Mouse (Mus musculus): ENCODE results near the gene Rad51c. TPM values are rescaled to one million over a fixed set of nuclear protein-coding genes. Genes with fewer than 3 reads are reported as not detected.
"Not testable (repeated sequence)": the region's sequence is repeated elsewhere in the genome, so short reads cannot be mapped to it uniquely, and the experiment has no call there.

The Rad51c gene
- 8.6 and 10.1 TPM in 2 replicates for polyA plus RNA-seq (2016; fragmentation: Nextera tagmentation; extraction: Ambion mirVana)

GRCm38 (mm10) chr11:87404876-87405275 is at the start of gene Rad51c, which contains the start of gene Tex14:
Gene Rad51c (minus strand): TSS chr11:87404954.
Gene Tex14 (plus strand): TSS chr11:87405065.
- peak within 1 kb of the TSS; percentile 71 for H3K9ac ChIP-seq
- peak; percentile 59 for ATAC-seq (ENCODE audit: low FRiP score)

GRCm38 (mm10) chr11:87454035-87454690 is 49.4 kb upstream of the Rad51c start:
- no peaks in the 10 kb centered on the region for H3K27me3 ChIP-seq
- no peak overlapping the region for H3K27ac ChIP-seq
- 92% methylated on average over 2 of the region's 2 CpGs for WGBS
- ATAC-seq (ENCODE audit: low FRiP score), result no peak
- no peak overlapping the region for H3K9ac ChIP-seq
- H3K4me3 ChIP-seq, result no peak overlapping the region
- H3K9me3 ChIP-seq (replicated peaks), result no peaks in the 10 kb centered on the region
- no peaks in the 10 kb centered on the region for H3K4me1 ChIP-seq
- no peaks in the 10 kb centered on the region for H3K36me3 ChIP-seq
- no peak overlapping the region for H3K4me2 ChIP-seq (replicated peaks)

More at GRCm38 (mm10) chr11:87404876-87405275, at the start of gene Rad51c, which contains the start of gene Tex14:
- 81% methylated on average over 27 of the region's 27 CpGs for WGBS
- H3K27me3 ChIP-seq, result no peaks in the 10 kb centered on the region
- H3K36me3 ChIP-seq, result 0 out of 2 replicates have a peak, but pooled peaks cover 5% of the 10 kb centered on the region
- H3K4me1 ChIP-seq, result peaks cover 5% of the 10 kb centered on the region
- no peaks in the 10 kb centered on the region for H3K9me3 ChIP-seq (replicated peaks)
- H3K4me3 ChIP-seq, result peak within 1 kb of the TSS; percentile 65
- peak within 1 kb of the TSS; percentile 94 for H3K27ac ChIP-seq
- peak within 1 kb of the TSS; percentile 58 for H3K4me2 ChIP-seq (replicated peaks)

- Histone ChIP-seq H3K36me3 (no peaks in the 10 kb centered on the region), H3K4me1 (no peaks in the 10 kb centered on the region), H3K9me3 (replicated peaks) (no peaks in the 10 kb centered on the region), H3K4me2 (replicated peaks) (no peak overlapping the region), H3K27ac (no peak overlapping the region), H3K4me3 (no peak overlapping the region), H3K27me3 (no peaks in the 10 kb centered on the region), H3K9ac (0 out of 2 replicates have a peak overlapping the region, but pooled peaks have one; percentile 1)
- WGBS, result 30% methylated on average over 13 of the region's 13 CpGs
- ATAC-seq (ENCODE audit: low FRiP score), result no peak
Observed at GRCm38 (mm10) chr11:87453216-87454034, 48.7 kb upstream of the Rad51c start.

GRCm38 (mm10) chr11:87452779-87453178 is 48.0 kb upstream of the Rad51c start:
- not testable (repeated sequence) for H3K9me3 ChIP-seq (replicated peaks); H3K36me3 ChIP-seq; H3K4me1 ChIP-seq; H3K4me3 ChIP-seq; H3K27ac ChIP-seq; H3K4me2 ChIP-seq (replicated peaks); H3K27me3 ChIP-seq; ATAC-seq (ENCODE audit: low FRiP score)
- WGBS, result 75% methylated on average over 8 of the region's 8 CpGs
- H3K9ac ChIP-seq, result 0 out of 2 replicates have a peak overlapping the region, but pooled peaks have one; percentile 1

GRCm38 (mm10) chr11:87449847-87450246 is 45.1 kb upstream of the Rad51c start:
- not testable (repeated sequence) for H3K9ac ChIP-seq; H3K27me3 ChIP-seq; H3K9me3 ChIP-seq (replicated peaks); H3K4me3 ChIP-seq; H3K4me2 ChIP-seq (replicated peaks); H3K36me3 ChIP-seq; H3K27ac ChIP-seq; H3K4me1 ChIP-seq; ATAC-seq (ENCODE audit: low FRiP score)
- WGBS, result 62% methylated on average over 5 of the region's 5 CpGs

GRCm38 (mm10) chr11:87449200-87449547 is 44.4 kb upstream of the Rad51c start:
- ATAC-seq (ENCODE audit: low FRiP score), result no peak
- peak overlapping the region; percentile 70; the same call in 1 of the 2 replicates for H3K27ac ChIP-seq

GRCm38 (mm10) chr11:87448476-87449199 is 43.9 kb upstream of the Rad51c start:
- ATAC-seq (ENCODE audit: low FRiP score), result peak; percentile 97
- H3K4me3 ChIP-seq; H3K4me2 ChIP-seq (replicated peaks); H3K36me3 ChIP-seq; H3K27me3 ChIP-seq; H3K9me3 ChIP-seq (replicated peaks); H3K4me1 ChIP-seq; H3K9ac ChIP-seq: not testable (repeated sequence)
- peak overlapping the region; percentile 70; the same call in 1 of the 2 replicates for H3K27ac ChIP-seq
- WGBS, result 1% methylated on average over 6 of the region's 32 CpGs

More at GRCm38 (mm10) chr11:87449200-87449547, 44.4 kb upstream of the Rad51c start:
- Histone ChIP-seq H3K36me3 (no peaks in the 10 kb centered on the region), H3K4me2 (replicated peaks) (no peak overlapping the region), H3K9me3 (replicated peaks) (no peaks in the 10 kb centered on the region), H3K4me1 (no peaks in the 10 kb centered on the region; the same call in 1 of the 2 replicates), H3K27me3 (no peaks in the 10 kb centered on the region), H3K4me3 (no peak overlapping the region), H3K9ac (no peak overlapping the region)
- 15% methylated on average over 3 of the region's 3 CpGs for WGBS

- Histone ChIP-seq H3K4me2 (replicated peaks) (peak overlapping the region; percentile 59), H3K27ac (peak overlapping the region; percentile 64), H3K4me3 (peak overlapping the region; percentile 29), H3K9ac (0 out of 2 replicates have a peak overlapping the region, but pooled peaks have one; percentile 29)
- H3K4me1 ChIP-seq; H3K27me3 ChIP-seq; H3K36me3 ChIP-seq; H3K9me3 ChIP-seq (replicated peaks): not testable (repeated sequence)
- 0% methylated on average over 34 of the region's 34 CpGs for WGBS
- peak; percentile 97 for ATAC-seq (ENCODE audit: low FRiP score)
Observed at GRCm38 (mm10) chr11:87448081-87448475, 43.3 kb upstream of the Rad51c start.

GRCm38 (mm10) chr11:87447429-87447828 is 42.7 kb upstream of the Rad51c start:
- Histone ChIP-seq H3K4me2 (replicated peaks) (no peak overlapping the region), H3K4me3 (no peak overlapping the region)

GRCm38 (mm10) chr11:87446159-87446558 is 41.4 kb upstream of the Rad51c start:
- H3K4me3 ChIP-seq, result no peak overlapping the region
- no peaks in the 10 kb centered on the region for H3K9me3 ChIP-seq (replicated peaks)
- H3K4me1 ChIP-seq, result no peaks in the 10 kb centered on the region; the same call in 1 of the 2 replicates
- no peaks in the 10 kb centered on the region for H3K36me3 ChIP-seq
- no peak overlapping the region for H3K4me2 ChIP-seq (replicated peaks)
- ATAC-seq (ENCODE audit: low FRiP score), result no peak
- WGBS, result 88% methylated on average over 3 of the region's 3 CpGs
- H3K9ac ChIP-seq, result no peak overlapping the region
- H3K27ac ChIP-seq, result no peak overlapping the region
- no peaks in the 10 kb centered on the region for H3K27me3 ChIP-seq

More at GRCm38 (mm10) chr11:87447429-87447828, 42.7 kb upstream of the Rad51c start:
- Histone ChIP-seq H3K9me3 (replicated peaks) (no peaks in the 10 kb centered on the region), H3K9ac (no peak overlapping the region), H3K27me3 (no peaks in the 10 kb centered on the region), H3K4me1 (no peaks in the 10 kb centered on the region; the same call in 1 of the 2 replicates), H3K27ac (no peak overlapping the region), H3K36me3 (no peaks in the 10 kb centered on the region)
- no peak for ATAC-seq (ENCODE audit: low FRiP score)

- not testable (repeated sequence) for H3K9ac ChIP-seq; H3K27me3 ChIP-seq; H3K27ac ChIP-seq; H3K9me3 ChIP-seq (replicated peaks); H3K4me1 ChIP-seq; H3K36me3 ChIP-seq; H3K4me3 ChIP-seq; H3K4me2 ChIP-seq (replicated peaks); ATAC-seq (ENCODE audit: low FRiP score)
- 53% methylated on average over 4 of the region's 4 CpGs for WGBS
Observed at GRCm38 (mm10) chr11:87445593-87445992, 40.8 kb upstream of the Rad51c start.

Measured in hindbrain, embryonic 12.5 days (tissue).